Mouse (Mus musculus): ENCODE data around the gene 1700042G07Rik. TPM values are rescaled to one million over a fixed set of nuclear protein-coding genes. Genes with fewer than 3 reads are reported as not detected.
A peak's percentile ranks its signal among the peaks of the same experiment; 100 is the strongest.

1700042G07Rik gene
- polyA plus RNA-seq, 1 experiment from 2014 or later, result not detected

DNA sequence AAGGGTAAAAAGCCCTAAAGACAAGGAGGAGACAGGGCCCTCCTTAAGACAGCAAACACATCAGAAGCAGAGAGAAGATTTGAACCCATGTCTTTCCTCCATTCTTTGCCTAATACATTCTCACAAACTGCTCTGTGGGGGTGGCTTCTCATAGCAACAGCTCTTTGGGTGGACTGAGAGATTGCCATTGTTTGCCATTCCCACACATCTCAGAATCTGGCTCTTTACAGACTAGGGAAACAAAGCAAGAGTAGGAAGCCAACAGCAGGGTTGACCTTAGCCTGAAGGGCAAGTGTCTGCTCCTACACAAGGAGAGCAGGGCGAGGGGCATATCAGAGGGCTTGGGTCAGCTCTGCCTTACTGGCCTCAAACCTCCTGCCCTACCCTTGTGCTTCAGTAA lies 31.4 kb upstream of the 1700042G07Rik start:
- WGBS, result 89% methylated on average over 1 of the region's 1 CpGs
- no peak overlapping the region for H3K4me2 ChIP-seq (ENCODE audit: low read length)
- no peaks in the 10 kb centered on the region for H3K9me3 ChIP-seq (ENCODE audit: control insufficient read depth, low read length)
- H3K9ac ChIP-seq (ENCODE audit: low read depth, low read length), result no peak overlapping the region
- no peak overlapping the region for H3K27ac ChIP-seq (ENCODE audit: low read depth, low read length)
- ATAC-seq, result no peak
- peaks cover 5% of the 10 kb centered on the region; the same call in 1 of the 2 replicates for H3K4me1 ChIP-seq (ENCODE audit: control insufficient read depth, insufficient read depth, low read depth, low read length)
- no peaks in the 10 kb centered on the region for H3K27me3 ChIP-seq (replicated peaks; ENCODE audit: control insufficient read depth, insufficient read depth, low read length)
- no peak overlapping the region for H3K4me3 ChIP-seq (ENCODE audit: low read length)
- H3K36me3 ChIP-seq (ENCODE audit: control insufficient read depth, insufficient read depth, low read length), result no peaks in the 10 kb centered on the region

DNA sequence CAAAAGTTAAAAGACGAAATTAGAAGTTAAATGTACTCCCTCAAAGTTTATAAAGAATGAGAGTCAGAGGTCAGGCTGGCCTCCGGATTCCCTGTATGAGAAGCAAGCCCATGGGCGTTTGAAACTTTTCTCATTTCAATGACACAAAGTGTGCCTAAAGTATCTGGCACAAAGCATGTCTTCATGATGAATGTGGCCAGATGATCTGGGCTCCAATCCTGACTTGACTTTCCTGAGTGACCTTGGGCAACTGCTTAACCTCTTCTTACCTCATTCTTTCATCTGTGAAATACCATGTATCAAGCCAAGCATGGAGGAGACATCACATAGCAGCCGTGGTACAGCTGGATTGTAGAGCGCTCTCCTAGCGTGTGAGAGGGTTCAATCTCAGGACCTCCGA lies 30.9 kb upstream of the 1700042G07Rik start:
- WGBS, result 65% methylated on average over 7 of the region's 7 CpGs
- H3K27ac ChIP-seq (ENCODE audit: low read depth, low read length), result no peak overlapping the region
- H3K4me1 ChIP-seq (ENCODE audit: control insufficient read depth, insufficient read depth, low read depth, low read length), result peaks cover 5% of the 10 kb centered on the region; the same call in 1 of the 2 replicates
- H3K9me3 ChIP-seq (ENCODE audit: control insufficient read depth, low read length), result no peaks in the 10 kb centered on the region
- no peak overlapping the region for H3K4me2 ChIP-seq (ENCODE audit: low read length)
- H3K9ac ChIP-seq (ENCODE audit: low read depth, low read length), result no peak overlapping the region
- no peaks in the 10 kb centered on the region for H3K27me3 ChIP-seq (replicated peaks; ENCODE audit: control insufficient read depth, insufficient read depth, low read length)
- no peaks in the 10 kb centered on the region for H3K36me3 ChIP-seq (ENCODE audit: control insufficient read depth, insufficient read depth, low read length)
- ATAC-seq, result no peak
- H3K4me3 ChIP-seq (ENCODE audit: low read length), result no peak overlapping the region

DNA sequence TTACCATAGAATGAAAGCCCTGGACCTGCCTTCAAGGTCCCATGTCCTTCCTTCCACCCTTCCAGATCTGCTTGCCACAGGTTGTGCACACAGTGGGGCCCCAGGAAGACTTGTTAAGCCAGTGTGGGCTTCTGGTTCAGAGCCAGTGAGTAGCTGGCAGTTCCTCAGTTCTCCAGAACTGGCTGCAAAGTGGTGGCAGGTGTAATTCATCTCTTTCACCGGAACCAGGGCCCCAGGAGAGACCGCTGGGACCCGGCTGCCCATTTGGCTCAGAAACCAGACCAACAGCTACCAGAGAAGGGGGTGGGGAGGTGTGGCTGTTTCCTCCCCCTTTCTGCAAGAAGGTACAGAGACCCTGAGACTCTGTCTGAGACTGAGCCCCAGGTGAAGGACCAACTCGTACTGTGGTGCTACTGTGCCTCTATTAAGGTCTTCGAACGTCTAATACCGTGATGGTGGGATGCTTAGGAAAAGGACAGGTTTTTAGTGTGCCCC lies 29.8 kb upstream of the 1700042G07Rik start:
- Histone ChIP-seq H3K9me3 (ENCODE audit: control insufficient read depth, low read length) (no peaks in the 10 kb centered on the region), H3K9ac (ENCODE audit: low read depth, low read length) (no peak overlapping the region), H3K4me2 (ENCODE audit: low read length) (peak overlapping the region; percentile 94), H3K27ac (ENCODE audit: low read depth, low read length) (no peak overlapping the region), H3K4me3 (ENCODE audit: low read length) (peak overlapping the region; percentile 61), H3K27me3 (replicated peaks; ENCODE audit: control insufficient read depth, insufficient read depth, low read length) (no peaks in the 10 kb centered on the region), H3K4me1 (ENCODE audit: control insufficient read depth, insufficient read depth, low read depth, low read length) (peaks cover 5% of the 10 kb centered on the region; the same call in 1 of the 2 replicates), H3K36me3 (ENCODE audit: control insufficient read depth, insufficient read depth, low read length) (no peaks in the 10 kb centered on the region)
- ATAC-seq, result peak; percentile 44
- 20% methylated on average over 7 of the region's 7 CpGs for WGBS

DNA sequence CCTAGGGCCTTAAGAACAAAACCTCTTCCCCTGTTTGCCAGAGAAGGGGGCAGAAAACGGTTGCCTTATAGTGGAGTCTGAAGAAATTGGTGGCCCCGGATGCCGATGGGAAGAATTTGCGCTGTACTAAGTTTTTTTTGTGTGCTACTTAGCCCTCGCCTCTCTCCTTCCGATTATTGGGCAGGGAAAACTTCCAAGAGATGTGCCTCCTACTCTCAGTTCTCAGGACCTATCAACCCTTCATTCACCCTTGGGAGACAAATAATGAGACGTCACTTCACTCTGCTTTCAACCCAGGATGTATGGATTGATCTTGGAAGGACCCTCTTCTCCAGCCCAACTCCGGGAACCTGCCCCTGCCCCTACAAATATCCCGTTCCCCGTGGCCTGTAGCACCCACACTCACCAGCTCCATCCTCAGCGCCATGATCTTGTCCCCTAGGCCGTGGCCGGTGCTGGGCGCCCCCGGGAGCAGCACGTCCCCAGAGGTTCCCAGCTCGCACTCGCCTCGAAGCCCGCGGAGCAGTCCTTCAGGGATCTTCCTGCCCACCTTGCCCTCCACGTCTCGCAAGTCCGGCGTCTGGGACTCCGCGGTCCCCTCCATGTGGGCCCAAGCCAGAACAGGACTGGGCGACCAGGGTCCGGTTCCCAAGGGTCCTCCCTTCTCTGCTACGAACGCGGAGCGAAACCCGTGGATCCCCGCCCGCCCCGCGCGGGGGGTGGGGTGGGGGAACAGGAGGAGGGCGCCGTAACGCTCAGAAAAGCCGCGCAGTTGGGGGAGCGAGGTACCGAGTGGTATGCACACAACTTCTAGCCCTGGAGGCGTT lies 29.1 kb upstream of the 1700042G07Rik start:
- ATAC-seq, result peak; percentile 76
- Histone ChIP-seq H3K27me3 (replicated peaks; ENCODE audit: control insufficient read depth, insufficient read depth, low read length) (no peaks in the 10 kb centered on the region), H3K9me3 (ENCODE audit: control insufficient read depth, low read length) (no peaks in the 10 kb centered on the region), H3K4me2 (ENCODE audit: low read length) (peak overlapping the region; percentile 94), H3K4me1 (ENCODE audit: control insufficient read depth, insufficient read depth, low read depth, low read length) (peaks cover 5% of the 10 kb centered on the region; the same call in 1 of the 2 replicates), H3K27ac (ENCODE audit: low read depth, low read length) (no peak overlapping the region), H3K9ac (ENCODE audit: low read depth, low read length) (peak overlapping the region; percentile 68), H3K4me3 (ENCODE audit: low read length) (peak overlapping the region; percentile 61), H3K36me3 (ENCODE audit: control insufficient read depth, insufficient read depth, low read length) (no peaks in the 10 kb centered on the region)
- under 1% methylated on average over 39 of the region's 47 CpGs for WGBS

DNA sequence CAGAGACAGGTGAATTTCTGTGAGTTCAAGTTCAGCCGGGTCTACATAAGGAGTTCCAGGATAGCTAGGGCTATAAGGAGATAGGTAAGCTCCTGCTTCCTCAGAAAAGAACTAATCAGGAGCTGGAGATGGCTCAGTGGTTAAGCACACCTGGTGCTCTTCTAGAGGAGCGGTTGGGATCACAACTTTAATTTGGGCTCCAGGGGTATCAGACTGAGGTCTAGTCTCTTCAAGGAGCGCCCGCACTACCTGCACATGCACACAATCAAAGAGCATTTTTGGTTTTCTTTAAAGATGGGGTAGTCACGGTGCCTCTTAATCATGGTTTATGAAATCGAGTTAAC lies 23.4 kb upstream of the 1700042G07Rik start:
- ATAC-seq, result peak; percentile 21; the same call in 1 of the 2 replicates
- WGBS, result 24% methylated on average over 6 of the region's 6 CpGs

DNA sequence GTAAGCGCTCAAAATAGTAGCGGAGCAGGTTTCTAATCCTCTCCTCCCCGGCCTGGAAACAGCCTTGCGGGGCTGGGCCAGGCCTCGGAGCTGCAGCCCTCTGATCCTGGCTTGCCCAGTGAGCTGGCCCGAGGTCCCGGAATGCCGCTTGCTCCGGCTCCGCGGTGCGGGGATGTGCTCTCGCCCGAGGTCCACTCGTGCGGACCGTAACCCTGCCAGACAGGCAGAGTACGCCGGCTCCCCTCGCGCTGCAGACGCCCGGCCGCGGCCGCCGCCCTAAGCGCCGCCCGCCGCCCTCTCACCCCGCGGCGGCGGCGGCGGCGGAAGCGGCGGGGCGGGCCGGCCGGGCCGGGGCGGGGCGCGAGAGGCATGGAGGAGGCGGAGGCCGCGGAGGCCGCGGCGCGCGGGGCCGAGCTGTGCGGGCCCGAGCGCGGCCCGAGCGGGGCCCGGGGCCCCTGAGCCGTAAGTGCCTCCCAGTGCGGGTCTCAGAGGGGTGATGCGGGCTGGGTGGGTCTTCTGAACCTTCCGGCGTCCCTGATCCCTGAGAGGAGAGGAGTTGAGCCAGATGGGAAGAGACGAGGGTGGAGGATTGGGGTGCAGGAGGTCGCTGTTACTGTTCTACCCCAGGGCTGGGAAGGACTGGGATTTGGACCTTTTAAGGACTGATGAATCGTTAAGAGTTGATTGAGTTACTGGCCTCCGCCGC lies 22.9 kb upstream of the 1700042G07Rik start:
- H3K4me3 ChIP-seq (ENCODE audit: low read length), result peak overlapping the region; percentile 83
- peak; percentile 92 for ATAC-seq
- peak overlapping the region; percentile 95 for H3K9ac ChIP-seq (ENCODE audit: low read depth, low read length)
- peak overlapping the region; percentile 82 for H3K4me2 ChIP-seq (ENCODE audit: low read length)
- WGBS, result 0% methylated on average over 42 of the region's 73 CpGs
- peaks cover 11% of the 10 kb centered on the region for H3K4me1 ChIP-seq (ENCODE audit: control insufficient read depth, insufficient read depth, low read depth, low read length)
- H3K9me3 ChIP-seq (ENCODE audit: control insufficient read depth, low read length), result no peaks in the 10 kb centered on the region
- no peaks in the 10 kb centered on the region for H3K27me3 ChIP-seq (replicated peaks; ENCODE audit: control insufficient read depth, insufficient read depth, low read length)
- peaks cover 20% of the 10 kb centered on the region; the same call in 1 of the 2 replicates for H3K36me3 ChIP-seq (ENCODE audit: control insufficient read depth, insufficient read depth, low read length)
- peak overlapping the region; percentile 90 for H3K27ac ChIP-seq (ENCODE audit: low read depth, low read length)

More for the DNA sequence above, 23.4 kb upstream of the 1700042G07Rik start:
- Histone ChIP-seq H3K4me1 (ENCODE audit: control insufficient read depth, insufficient read depth, low read depth, low read length) (peaks cover 11% of the 10 kb centered on the region), H3K27me3 (replicated peaks; ENCODE audit: control insufficient read depth, insufficient read depth, low read length) (no peaks in the 10 kb centered on the region), H3K36me3 (ENCODE audit: control insufficient read depth, insufficient read depth, low read length) (peaks cover 15% of the 10 kb centered on the region; the same call in 1 of the 2 replicates), H3K4me2 (ENCODE audit: low read length) (peak overlapping the region; percentile 82), H3K27ac (ENCODE audit: low read depth, low read length) (peak overlapping the region; percentile 90), H3K9me3 (ENCODE audit: control insufficient read depth, low read length) (no peaks in the 10 kb centered on the region), H3K4me3 (ENCODE audit: low read length) (peak overlapping the region; percentile 83), H3K9ac (ENCODE audit: low read depth, low read length) (peak overlapping the region; percentile 95)

DNA sequence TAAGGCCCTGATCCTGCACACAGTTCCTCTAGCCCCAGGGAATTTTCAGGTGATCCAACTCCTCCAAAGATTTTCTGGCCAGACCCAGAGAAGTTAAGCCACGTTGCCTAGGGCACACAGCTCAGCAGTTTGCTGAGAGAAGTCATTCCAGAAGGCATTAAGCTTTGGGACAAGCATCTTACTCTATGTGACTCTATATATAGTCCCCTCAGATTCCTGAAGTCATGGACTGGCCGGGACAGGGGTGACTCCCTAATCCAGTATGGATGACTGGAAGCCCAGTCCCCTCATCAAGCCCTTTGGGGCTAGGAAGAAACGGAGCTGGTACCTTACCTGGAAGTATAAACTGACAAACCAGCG lies 22.3 kb upstream of the 1700042G07Rik start:
- Histone ChIP-seq H3K4me2 (ENCODE audit: low read length) (peak overlapping the region; percentile 82), H3K4me1 (ENCODE audit: control insufficient read depth, insufficient read depth, low read depth, low read length) (peaks cover 11% of the 10 kb centered on the region), H3K27me3 (replicated peaks; ENCODE audit: control insufficient read depth, insufficient read depth, low read length) (no peaks in the 10 kb centered on the region), H3K36me3 (ENCODE audit: control insufficient read depth, insufficient read depth, low read length) (peaks cover 23% of the 10 kb centered on the region), H3K4me3 (ENCODE audit: low read length) (peak overlapping the region; percentile 83), H3K9ac (ENCODE audit: low read depth, low read length) (peak overlapping the region; percentile 95), H3K9me3 (ENCODE audit: control insufficient read depth, low read length) (no peaks in the 10 kb centered on the region), H3K27ac (ENCODE audit: low read depth, low read length) (peak overlapping the region; percentile 90)
- 0 out of 2 replicates have a peak, but pooled peaks have one; percentile 18 for ATAC-seq
- WGBS, result 13% methylated on average over 4 of the region's 4 CpGs

DNA sequence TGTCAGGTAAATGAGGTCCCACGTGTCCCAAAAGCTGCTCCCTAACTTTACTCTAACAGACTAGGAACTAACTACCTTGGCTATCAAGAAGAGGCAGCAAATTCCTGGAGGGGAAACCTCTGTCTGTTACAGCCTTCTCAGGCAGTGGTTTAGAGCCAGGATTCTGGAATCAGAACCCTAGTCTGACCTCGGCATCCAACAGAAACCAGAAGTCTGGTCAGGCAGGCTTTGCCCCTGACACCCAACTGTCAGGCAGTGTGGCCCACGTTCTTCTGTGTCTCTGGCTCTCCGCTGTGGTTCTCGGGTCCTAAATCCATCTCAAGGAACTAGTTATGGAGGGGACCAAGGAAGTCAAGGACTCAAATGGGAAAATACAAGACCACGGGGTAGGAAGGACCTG lies 21.9 kb upstream of the 1700042G07Rik start, which contains the start of gene Lurap1:
Lurap1 (minus strand) TSS at position 101 of the 400 bp plus-strand sequence.
- Histone ChIP-seq H3K27ac (ENCODE audit: low read depth, low read length) (peak within 1 kb of the TSS; percentile 90), H3K36me3 (ENCODE audit: control insufficient read depth, insufficient read depth, low read length) (peaks cover 27% of the 10 kb centered on the region), H3K4me2 (ENCODE audit: low read length) (peak within 1 kb of the TSS; percentile 82), H3K9me3 (ENCODE audit: control insufficient read depth, low read length) (no peaks in the 10 kb centered on the region), H3K27me3 (replicated peaks; ENCODE audit: control insufficient read depth, insufficient read depth, low read length) (no peaks in the 10 kb centered on the region), H3K9ac (ENCODE audit: low read depth, low read length) (peak within 1 kb of the TSS; percentile 95), H3K4me1 (ENCODE audit: control insufficient read depth, insufficient read depth, low read depth, low read length) (peaks cover 11% of the 10 kb centered on the region), H3K4me3 (ENCODE audit: low read length) (peak within 1 kb of the TSS; percentile 83)
- no peak for ATAC-seq
- WGBS, result 80% methylated on average over 6 of the region's 6 CpGs

DNA sequence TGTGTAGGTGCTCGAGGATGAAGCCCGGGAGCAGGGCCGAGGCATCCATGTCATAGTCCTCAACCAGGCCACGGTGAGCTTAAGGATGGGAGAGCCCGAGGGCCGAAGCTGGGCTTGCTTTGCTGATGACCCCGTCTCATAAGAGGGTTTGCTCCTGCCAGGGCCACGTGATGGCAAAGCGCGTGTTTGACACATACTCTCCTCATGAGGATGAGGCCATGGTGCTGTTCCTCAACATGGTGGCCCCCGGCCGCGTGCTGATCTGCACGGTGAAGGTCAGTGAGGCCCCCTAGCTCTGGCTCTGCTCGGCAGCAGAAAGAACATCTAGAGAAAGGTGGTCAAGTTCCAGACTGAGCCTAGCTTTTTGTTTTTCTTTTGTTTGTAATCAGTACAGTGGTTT lies 20.5 kb upstream of the 1700042G07Rik start:
- Histone ChIP-seq H3K9me3 (ENCODE audit: control insufficient read depth, low read length) (no peaks in the 10 kb centered on the region), H3K4me2 (ENCODE audit: low read length) (no peak overlapping the region), H3K4me3 (ENCODE audit: low read length) (no peak overlapping the region), H3K4me1 (ENCODE audit: control insufficient read depth, insufficient read depth, low read depth, low read length) (peaks cover 11% of the 10 kb centered on the region), H3K36me3 (ENCODE audit: control insufficient read depth, insufficient read depth, low read length) (peaks cover 40% of the 10 kb centered on the region), H3K27me3 (replicated peaks; ENCODE audit: control insufficient read depth, insufficient read depth, low read length) (no peaks in the 10 kb centered on the region), H3K27ac (ENCODE audit: low read depth, low read length) (no peak overlapping the region), H3K9ac (ENCODE audit: low read depth, low read length) (no peak overlapping the region)
- ATAC-seq, result no peak
- WGBS, result 96% methylated on average over 15 of the region's 15 CpGs

Data from hindbrain, embryonic 16.5 days (tissue).